Mouse (Mus musculus) liver, adult (tissue): Measurements from ENCODE around the gene Prr29.

ENCODE experiments used
- GATA4 ChIP-seq: IDR thresholded peaks from 2 replicates; pipeline ENCODE4 v1.6.1; 2014; ENCODE audit warnings: mild to moderate bottlenecking, low read length; ENCODE audit not compliant: insufficient replicate concordance

Prr29 gene

DNA sequence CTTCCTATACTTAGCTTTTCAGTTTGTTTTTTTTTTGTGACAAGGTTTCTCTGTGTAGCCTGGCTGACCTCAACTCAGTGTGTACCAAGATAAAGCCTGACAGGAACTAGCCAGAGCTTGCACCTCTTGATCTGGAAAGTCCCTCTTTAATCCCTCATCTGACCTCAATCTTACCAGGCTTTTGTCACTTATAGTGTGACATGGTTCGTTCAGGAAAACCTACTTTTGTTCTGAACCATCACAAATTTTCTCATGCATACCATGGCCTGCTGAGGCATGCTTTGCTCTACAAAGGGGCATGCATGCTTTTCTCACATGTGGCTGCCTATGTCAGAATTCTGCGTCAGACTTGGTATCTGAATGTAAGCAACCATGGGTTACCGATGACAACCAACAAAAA is 51.1 kb downstream of the Prr29 start:
- TF ChIP-seq GATA4: peak; percentile 55; the same call in 1 of the 2 replicates

DNA sequence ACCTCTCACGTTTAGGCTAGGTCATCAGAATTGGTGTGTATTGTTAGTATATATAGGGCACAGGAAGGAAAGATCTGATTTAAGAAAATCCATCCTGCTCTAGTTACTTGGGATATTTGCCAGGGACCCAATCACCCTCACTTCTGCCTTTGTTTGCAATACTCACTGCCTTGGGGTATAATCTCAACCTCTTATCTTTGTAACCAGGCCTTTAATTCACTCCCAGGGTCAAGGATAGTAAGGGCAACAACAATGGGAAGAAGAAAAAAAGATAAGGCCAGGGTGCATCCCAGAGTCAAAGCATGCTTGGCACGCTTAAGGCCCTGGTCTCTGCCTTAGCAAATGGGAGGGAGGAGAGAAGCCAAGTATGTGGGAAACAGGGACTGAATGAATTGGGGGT is 52.6 kb downstream of the Prr29 start:
- TF ChIP-seq GATA4: peak; percentile 93

DNA sequence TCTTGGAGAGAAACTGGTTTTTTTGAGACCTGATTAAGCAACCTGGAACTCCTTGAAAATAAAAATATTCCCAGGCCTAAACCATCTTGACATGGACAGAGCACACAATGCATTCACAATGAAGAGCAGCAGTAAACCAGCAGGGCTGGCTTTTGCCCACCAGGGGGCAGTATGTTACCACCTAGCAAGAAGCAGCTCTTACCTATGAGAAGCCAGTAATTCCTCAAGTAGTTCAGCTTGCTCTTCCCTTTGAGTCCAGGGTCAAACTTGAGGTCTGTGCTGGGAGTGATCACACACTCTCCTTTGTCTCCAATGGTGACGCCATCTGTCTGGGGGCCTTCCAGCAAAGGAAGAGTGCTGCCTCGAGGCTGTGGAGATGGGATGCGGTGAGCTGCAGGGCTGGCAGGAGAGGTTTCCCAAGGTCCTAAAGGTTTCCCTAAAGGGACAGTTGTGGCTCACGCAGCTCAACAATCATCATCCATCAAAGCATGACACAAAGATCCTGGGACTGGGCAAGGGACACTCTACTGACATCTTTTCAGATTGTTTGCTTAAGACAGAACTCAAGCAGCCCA is 53.4 kb downstream of the Prr29 start:
- TF ChIP-seq GATA4: no peak

DNA sequence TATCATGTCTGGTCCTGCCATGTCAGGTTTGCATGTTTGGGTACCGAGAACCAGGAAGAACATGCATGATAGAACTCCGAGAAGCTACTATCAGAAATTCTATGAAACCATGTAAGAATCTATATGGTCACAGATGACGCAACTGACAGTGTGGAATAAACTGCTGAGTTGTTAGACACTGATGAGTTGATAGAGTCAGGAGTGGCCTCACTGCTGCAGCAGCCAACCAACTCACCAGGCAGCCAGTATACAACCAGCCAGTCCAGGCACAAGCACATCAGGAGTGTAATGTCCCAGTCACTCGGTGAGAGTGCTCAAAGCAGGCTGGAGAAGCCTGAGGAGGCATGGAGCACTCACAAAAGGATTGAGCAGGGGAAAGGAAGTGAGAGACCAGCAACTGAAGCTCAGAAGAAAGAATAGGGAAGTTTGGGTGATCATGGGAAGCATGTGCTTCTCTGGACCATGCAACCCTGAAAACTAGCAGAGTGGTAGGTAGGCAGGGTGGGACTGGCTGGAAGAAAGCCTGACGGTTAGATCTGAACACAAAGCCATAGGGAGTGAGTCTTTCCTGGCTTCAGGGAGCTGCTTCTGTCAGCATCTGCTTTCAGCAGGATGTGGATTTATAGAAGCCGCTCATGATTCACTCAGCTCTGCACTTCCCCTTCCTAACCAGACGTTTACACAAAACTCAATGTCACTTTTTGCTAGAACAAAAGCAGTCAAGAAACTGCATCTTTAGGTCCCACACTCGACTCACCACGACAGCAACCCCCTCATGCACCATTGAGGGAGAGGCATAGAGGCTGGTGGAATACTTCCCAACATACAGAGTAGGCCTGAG is 54.2 kb downstream of the Prr29 start:
- no peak for TF ChIP-seq GATA4

DNA sequence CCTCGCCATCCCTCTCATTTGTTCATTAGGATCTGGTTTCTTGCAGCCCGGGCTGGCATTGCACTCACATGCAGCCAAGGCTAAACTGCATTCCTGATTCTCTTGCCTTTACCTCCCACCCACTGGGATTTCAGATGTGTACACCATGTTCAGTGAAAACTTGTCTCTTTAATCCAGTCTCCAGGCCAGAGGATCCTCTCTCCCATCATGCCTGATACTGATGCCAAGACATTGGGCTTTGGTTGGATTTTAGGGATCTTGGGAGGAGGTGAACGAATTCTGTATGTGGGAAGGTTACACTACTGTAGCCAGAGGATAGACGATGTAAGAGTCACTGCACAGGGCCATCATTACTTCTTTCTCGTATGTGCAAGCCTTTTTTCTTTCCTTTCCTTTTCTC is 59.9 kb downstream of the Prr29 start:
- no peak for TF ChIP-seq GATA4

DNA sequence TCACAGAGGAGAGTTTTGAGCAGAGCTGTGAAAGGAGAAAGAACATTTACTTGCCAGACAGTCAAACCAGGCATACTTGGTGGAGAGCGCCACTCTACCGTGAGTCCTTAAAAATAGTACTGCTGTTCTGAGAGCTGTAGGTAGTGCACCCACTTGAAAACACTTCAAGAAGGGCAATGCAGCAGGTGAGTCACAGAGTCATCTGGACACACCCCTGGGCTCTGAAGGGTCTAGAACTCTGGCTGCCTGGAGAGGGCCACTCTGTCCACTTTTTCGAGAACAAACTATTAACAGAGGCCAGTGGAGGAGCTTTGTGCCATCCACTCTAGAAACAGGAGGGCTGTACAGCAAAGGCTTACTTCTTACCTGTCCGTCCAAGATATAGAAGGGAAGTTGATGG is 61.2 kb downstream of the Prr29 start:
- no peak for TF ChIP-seq GATA4
